Mouse (Mus musculus): Measurements from ENCODE around the gene Mettl21a. TPM values are rescaled to one million over a fixed set of nuclear protein-coding genes. Genes with fewer than 3 reads are reported as not detected.

The Mettl21a gene
- polyA plus RNA-seq (2014; fragmentation: Illumina TruSeq; extraction: RNeasy Lipid Tissue Mini Kit (QIAGEN cat#74804); ENCODE audit: low replicate concordance), result 6.3 TPM

DNA sequence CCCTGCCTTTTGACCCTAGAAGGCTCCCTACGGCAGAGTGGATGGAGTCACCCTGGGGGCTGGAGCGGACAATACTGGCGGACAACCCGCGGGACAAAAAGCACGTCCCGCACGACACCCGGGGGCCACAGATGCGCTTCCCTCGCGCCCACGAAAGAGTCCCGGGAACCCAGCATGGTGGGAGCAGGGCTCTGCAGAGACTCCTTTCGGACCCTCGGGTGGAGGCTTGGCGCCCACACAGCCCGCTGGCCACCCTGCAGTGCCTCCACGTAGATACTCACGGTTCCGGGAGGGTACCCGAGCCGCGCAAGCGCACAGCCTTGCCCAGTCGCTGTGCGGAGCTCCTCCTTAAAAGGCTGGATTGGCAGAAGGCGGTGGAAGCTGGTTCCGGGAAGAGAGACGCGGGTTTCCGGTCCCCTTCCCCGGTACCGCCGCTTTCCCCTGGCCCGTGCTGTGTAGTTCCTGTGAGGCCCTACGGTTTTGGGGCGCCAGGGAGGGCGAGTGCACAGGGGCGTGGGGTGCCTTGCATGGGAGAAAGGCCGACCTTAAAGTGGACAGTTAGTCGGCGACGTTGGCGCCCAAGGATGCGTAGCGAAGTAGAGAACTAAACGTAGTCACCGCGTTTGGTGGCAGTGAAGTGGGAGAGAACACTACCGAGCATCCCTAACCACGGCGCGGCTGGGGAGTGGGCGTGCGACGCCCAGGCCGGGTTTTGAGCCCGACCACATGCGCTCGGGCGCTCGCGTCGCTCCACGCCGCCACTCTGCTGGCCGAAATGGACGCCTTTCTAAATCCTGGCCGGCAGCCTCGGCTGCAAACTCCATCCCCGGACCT, at the start of gene Mettl21a:
Gene Mettl21a (minus strand): TSS at position 362 of the 834 bp plus-strand sequence.

Other genes with a start within 250 kb of the Mettl21a start
- 47.0 TPM for gene Creb1, start 84.6 kb downstream of the Mettl21a start, polyA plus RNA-seq (2014; fragmentation: Illumina TruSeq; extraction: RNeasy Lipid Tissue Mini Kit (QIAGEN cat#74804); ENCODE audit: low replicate concordance)
- 55.0 TPM for gene Ccnyl1, start 73.2 kb upstream of the Mettl21a start, polyA plus RNA-seq (2014; fragmentation: Illumina TruSeq; extraction: RNeasy Lipid Tissue Mini Kit (QIAGEN cat#74804); ENCODE audit: low replicate concordance)
- gene Fzd5, start 120.5 kb upstream of the Mettl21a start, polyA plus RNA-seq (2014; fragmentation: Illumina TruSeq; extraction: RNeasy Lipid Tissue Mini Kit (QIAGEN cat#74804); ENCODE audit: low replicate concordance), result 33.9 TPM

Measured in small intestine, adult 10 weeks (tissue).